Mouse (Mus musculus) heart, embryonic 12.5 days (tissue): ENCODE data around the gene Zmym5. TPM values are rescaled to one million over a fixed set of nuclear protein-coding genes. Genes with fewer than 3 reads are reported as not detected.
"Not testable (repeated sequence)": the region's sequence is repeated elsewhere in the genome, so short reads cannot be mapped to it uniquely, and the experiment has no call there.

Experiments used
- ATAC-seq: fragments of 200-750 bp; cut with Nextera tagmentation; 2 replicates; pipeline ENCODE4 v1.8.0; 2017; ENCODE audit warnings: moderate TSS enrichment, moderate library complexity; ENCODE audit not compliant: insufficient number of reproducible peaks, low FRiP score
- H3K27ac ChIP-seq: fragments of 300-500 bp; sonication (generic); 2 replicates; pipeline ENCODE4 v1.5.1; 2016; ENCODE audit warnings: mild to moderate bottlenecking, moderate library complexity; ENCODE audit not compliant: poor library complexity, severe bottlenecking
- H3K27me3 ChIP-seq: fragments of 300-500 bp; sonication (generic); replicated peaks from 2 replicates; pipeline ENCODE4 v1.6.1; 2016; ENCODE audit warnings: mild to moderate bottlenecking, moderate library complexity
- H3K36me3 ChIP-seq: fragments of 300-500 bp; sonication (generic); 2 replicates; pipeline ENCODE4 v1.6.1; 2016; ENCODE audit warnings: mild to moderate bottlenecking, moderate library complexity
- H3K4me1 ChIP-seq: fragments of 300-500 bp; sonication (generic); replicated peaks from 2 replicates; pipeline ENCODE4 v1.6.1; 2016; ENCODE audit warnings: mild to moderate bottlenecking
- H3K4me2 ChIP-seq: fragments of 300-500 bp; sonication (generic); 2 replicates; pipeline ENCODE4 v1.6.1; 2016; ENCODE audit warnings: mild to moderate bottlenecking, moderate library complexity
- H3K4me3 ChIP-seq: fragments of 300-500 bp; sonication (generic); 2 replicates; pipeline ENCODE4 v1.5.1; 2016; ENCODE audit warnings: mild to moderate bottlenecking
- H3K9ac ChIP-seq: fragments of 300-500 bp; sonication (generic); 2 replicates; pipeline ENCODE4 v1.6.1; 2016; ENCODE audit warnings: mild to moderate bottlenecking, moderate library complexity
- H3K9me3 ChIP-seq: fragments of 300-500 bp; sonication (generic); replicated peaks from 2 replicates; pipeline ENCODE4 v1.6.1; 2016; ENCODE audit warnings: mild to moderate bottlenecking, moderate library complexity
- WGBS: fragments of 180-500 bp; shearing (Covaris S2); methylation state at CpG from one replicate; pipeline ENCODE4 v1.1.7; 2016; 5-methylcytosine and 5-hydroxymethylcytosine counted together
- polyA plus RNA-seq: library from polyadenylated mRNA; unstranded; fragments of >200 nt; fragmentation: Nextera tagmentation; extraction: Ambion mirVana; gene quantifications from 2 replicates; pipeline ENCODE4 v1.2.1, GENCODE M21; 2016

The Zmym5 gene
- 19.1 and 21.7 TPM in 2 replicates for polyA plus RNA-seq

DNA sequence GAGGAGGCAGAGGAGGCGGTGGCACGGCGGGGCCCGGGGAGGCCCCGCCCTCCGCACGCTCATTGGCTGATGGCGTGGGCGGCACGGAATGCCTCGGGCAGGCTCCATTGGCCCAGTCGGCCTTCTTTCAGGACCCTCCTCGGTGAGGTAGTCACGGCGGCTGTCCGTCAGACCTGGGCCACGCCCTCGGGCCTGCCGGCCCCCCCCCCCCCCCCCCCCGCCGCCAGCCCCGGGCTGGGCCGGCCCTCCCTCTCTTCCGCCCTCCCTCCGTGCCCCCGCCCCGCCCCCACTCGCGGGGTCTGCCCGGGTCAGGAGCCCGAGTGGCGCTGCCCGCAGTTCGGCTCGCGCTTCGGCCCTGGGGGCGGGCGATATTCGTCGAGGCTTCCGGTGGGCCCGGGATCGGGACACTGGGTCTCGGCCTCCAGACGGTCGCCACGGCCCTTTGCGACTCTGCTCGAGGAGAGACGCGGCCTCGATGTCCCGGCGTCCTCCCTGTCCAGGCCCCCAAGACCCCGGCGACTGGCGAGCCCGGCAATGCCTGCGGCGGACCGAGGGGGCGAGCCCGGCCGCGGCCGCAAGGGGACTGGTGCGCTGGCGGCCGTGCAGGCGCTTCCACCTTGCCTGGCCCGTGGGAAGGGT lies at the start of gene Zmym5:
TSS of gene Zmym5 (minus strand) at position 16 of the 639 bp plus-strand sequence.
- peak within 1 kb of the TSS; percentile 77 for H3K4me2 ChIP-seq
- peak; percentile 98 for ATAC-seq
- peak within 1 kb of the TSS; percentile 82 for H3K4me3 ChIP-seq
- H3K27ac ChIP-seq, result peak within 1 kb of the TSS; percentile 94
- not testable (repeated sequence) for H3K36me3 ChIP-seq, H3K9me3 ChIP-seq, H3K27me3 ChIP-seq
- H3K4me1 ChIP-seq, result peaks cover 14% of the 10 kb centered on the region
- H3K9ac ChIP-seq, result peak within 1 kb of the TSS; percentile 90
- under 1% methylated on average over 46 of the region's 72 CpGs for WGBS

DNA sequence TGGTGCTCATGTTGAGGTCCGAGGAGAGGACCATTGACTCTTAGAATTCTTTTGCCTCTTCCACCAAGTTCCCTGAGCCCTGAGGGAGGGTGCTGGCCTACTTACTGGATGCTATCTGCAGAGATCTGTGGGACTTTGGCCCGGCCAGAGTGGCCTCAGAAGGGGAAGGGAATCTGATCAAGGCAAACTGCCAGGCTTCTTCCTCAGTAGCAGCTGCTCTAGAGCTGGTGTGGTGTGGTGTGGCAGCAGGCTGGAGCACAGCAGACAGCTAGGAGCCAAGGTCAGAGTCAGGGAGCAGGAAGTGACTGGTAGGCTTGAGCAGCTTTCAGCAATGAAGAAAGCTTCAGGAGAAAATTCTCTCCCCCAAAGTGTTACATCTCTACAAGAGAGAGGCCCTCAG lies 38.2 kb upstream of the Zmym5 start:
- no peak for ATAC-seq
- H3K9me3 ChIP-seq, result peaks cover 13% of the 10 kb centered on the region
- H3K27me3 ChIP-seq, result no peaks in the 10 kb centered on the region
- no peaks in the 10 kb centered on the region for H3K36me3 ChIP-seq
- H3K4me1 ChIP-seq, result no peaks in the 10 kb centered on the region
- H3K27ac ChIP-seq, result no peak overlapping the region
- H3K4me2 ChIP-seq, result no peak overlapping the region
- H3K4me3 ChIP-seq, result no peak overlapping the region
- WGBS, result 58% methylated on average over 2 of the region's 2 CpGs
- H3K9ac ChIP-seq, result no peak overlapping the region

DNA sequence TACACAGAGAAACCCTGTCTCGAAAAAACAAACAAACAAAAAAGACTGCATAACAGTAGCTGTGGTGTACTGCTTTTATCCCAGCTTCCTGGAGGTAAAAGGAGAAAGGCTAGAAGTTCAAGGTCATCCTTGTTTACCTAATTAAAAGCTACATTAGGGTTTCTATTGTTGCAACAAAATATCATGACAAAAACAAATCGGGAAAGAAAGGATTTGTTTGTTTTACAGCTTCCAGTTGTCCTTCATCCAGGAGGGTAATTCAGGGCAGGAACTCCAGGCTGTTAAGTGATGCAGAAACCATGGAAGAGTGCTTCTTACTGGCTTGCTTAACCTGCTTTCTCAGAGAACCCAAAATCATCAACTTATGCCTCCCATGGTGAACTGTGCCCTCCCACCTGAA lies 36.8 kb upstream of the Zmym5 start:
- H3K9me3 ChIP-seq, result peaks cover 5% of the 10 kb centered on the region; the same call in 1 of the 2 replicates

DNA sequence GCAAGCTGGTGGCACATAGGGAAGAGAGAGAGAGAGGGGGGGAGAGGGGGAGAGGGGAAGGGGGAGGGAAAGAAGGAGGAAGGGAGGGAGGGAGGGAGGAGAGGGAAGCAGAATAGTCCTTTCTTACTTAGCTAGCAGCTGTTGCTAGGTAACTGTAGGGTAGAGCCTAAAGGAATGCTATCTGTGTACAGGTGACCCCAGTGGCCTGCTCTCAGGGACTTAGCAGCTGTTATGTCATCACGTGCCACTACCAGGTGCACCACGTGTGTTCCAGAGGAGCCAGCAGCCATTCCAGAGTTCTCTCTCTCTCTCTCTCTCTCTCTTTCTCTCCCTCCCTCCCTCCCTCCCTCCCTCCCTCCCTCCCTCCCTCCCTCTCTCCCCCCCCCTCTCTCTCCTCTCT lies 33.0 kb upstream of the Zmym5 start:
- H3K36me3 ChIP-seq, result no peaks in the 10 kb centered on the region
- H3K27ac ChIP-seq, result no peak overlapping the region
- no peaks in the 10 kb centered on the region for H3K27me3 ChIP-seq
- WGBS, result 31% methylated on average over 2 of the region's 2 CpGs
- no peaks in the 10 kb centered on the region; the same call in 1 of the 2 replicates for H3K9me3 ChIP-seq
- no peak for ATAC-seq
- no peak overlapping the region for H3K9ac ChIP-seq
- no peak overlapping the region for H3K4me3 ChIP-seq
- H3K4me1 ChIP-seq, result no peaks in the 10 kb centered on the region
- no peak overlapping the region for H3K4me2 ChIP-seq

More for the DNA sequence above, 36.8 kb upstream of the Zmym5 start:
- Histone ChIP-seq H3K27ac (no peak overlapping the region), H3K4me3 (no peak overlapping the region), H3K27me3 (no peaks in the 10 kb centered on the region), H3K4me1 (no peaks in the 10 kb centered on the region), H3K4me2 (no peak overlapping the region), H3K9ac (no peak overlapping the region), H3K36me3 (no peaks in the 10 kb centered on the region)
- no peak for ATAC-seq
- 59% methylated on average over 2 of the region's 2 CpGs for WGBS

DNA sequence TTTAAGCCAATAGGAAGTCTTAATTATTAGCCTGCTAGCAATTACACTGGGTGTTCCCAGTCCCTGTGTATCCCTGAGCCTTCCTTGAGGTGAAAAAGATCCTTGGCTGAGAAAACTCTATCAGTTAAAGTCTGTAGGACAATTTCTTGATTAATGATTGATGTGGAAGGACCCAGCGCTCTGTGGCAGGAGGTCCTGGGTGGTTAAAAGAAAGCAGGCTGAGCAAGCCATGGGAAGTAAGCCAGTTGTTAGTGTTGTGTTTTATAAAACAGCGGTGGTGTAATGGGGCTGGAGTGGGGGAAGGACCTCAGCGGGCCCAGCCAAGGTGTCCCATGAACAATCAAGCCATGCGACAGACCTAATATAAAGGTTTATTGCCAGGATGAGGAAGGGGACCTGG lies 32.5 kb upstream of the Zmym5 start:
- Histone ChIP-seq H3K27ac (no peak overlapping the region), H3K9me3 (no peaks in the 10 kb centered on the region; the same call in 1 of the 2 replicates), H3K36me3 (no peaks in the 10 kb centered on the region), H3K27me3 (no peaks in the 10 kb centered on the region), H3K9ac (no peak overlapping the region), H3K4me1 (no peaks in the 10 kb centered on the region), H3K4me2 (no peak overlapping the region), H3K4me3 (no peak overlapping the region)
- no peak for ATAC-seq
- 65% methylated on average over 4 of the region's 4 CpGs for WGBS

DNA sequence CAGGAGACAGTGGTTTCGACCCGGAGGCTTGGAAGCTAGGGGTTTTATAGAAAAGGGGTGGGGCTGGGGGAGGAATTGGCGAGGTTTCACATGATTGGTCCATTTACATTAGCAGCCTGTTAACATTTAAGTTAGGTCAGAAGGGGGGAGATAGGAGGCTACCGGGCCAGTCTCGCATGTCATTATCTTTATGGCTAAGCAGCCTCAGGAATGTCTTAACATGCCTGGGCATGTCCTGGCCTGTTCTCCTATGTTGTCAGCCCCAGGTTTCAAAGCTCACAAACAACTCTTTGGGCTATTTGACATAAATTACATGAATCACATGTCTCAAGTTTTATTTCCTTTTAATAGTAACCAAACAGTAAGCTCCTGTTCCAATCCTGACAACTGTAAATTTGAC lies 23.1 kb upstream of the Zmym5 start:
- not testable (repeated sequence) for H3K4me2 ChIP-seq, ATAC-seq, H3K27ac ChIP-seq, H3K9me3 ChIP-seq, H3K9ac ChIP-seq, H3K4me1 ChIP-seq, H3K27me3 ChIP-seq, H3K4me3 ChIP-seq, H3K36me3 ChIP-seq
- WGBS, result 83% methylated on average over 5 of the region's 5 CpGs

DNA sequence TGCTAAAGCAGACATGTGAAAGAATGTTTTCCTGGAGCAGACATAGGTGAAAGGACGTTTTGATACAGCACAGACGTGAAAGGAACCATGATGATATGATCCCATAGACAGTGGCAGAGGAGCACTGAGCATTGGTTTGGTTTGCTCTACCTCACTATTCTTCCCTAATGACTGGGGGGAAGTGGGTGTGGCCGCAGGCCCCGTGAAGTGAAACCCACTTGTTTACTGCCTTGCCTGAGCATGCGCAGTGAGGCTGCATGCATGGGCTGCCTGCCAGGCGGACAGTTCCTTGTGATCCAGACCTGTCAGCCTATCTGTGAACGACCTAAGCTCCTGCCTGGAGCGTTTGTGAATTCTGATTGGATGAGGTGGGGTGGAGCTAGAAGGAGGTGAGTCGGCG lies 21.7 kb upstream of the Zmym5 start:
- not testable (repeated sequence) for H3K4me1 ChIP-seq, H3K4me2 ChIP-seq, H3K4me3 ChIP-seq, ATAC-seq, H3K27ac ChIP-seq, H3K36me3 ChIP-seq, H3K27me3 ChIP-seq, H3K9me3 ChIP-seq, H3K9ac ChIP-seq
- 69% methylated on average over 10 of the region's 10 CpGs for WGBS

DNA sequence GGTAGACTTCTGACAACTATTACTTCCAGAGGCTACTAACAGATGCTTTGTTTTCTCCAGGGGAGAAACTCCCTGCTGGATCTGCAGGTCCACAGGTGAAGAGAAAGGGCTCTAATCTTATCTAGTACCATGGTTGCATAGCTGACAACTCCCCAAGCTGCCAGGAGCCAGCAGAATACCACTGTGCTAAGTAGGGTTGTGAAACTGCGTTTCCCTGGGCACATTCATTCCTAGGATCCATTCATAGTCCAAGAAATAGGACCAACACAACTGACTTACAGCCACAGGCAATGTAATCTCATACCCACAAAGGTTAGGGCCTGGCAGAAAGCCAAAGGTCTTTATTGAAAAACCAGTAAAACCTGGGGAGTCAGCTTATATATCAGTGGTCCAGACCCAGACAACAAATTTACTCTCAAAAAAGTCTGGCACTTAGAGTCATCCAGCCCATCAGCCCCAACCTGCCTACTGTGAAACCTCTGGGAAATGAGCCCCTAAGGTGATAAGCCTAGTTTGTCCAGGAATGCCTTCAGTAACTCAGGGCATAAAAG lies 21.1 kb upstream of the Zmym5 start:
- 0 out of 2 replicates have a peak, but pooled peaks cover 3% of the 10 kb centered on the region for H3K4me1 ChIP-seq
- no peak overlapping the region for H3K27ac ChIP-seq
- H3K4me2 ChIP-seq, result no peak overlapping the region
- H3K27me3 ChIP-seq, result no peaks in the 10 kb centered on the region
- WGBS, result 51% methylated on average over 1 of the region's 1 CpGs
- H3K9me3 ChIP-seq, result no peaks in the 10 kb centered on the region; the same call in none of the 2 replicates
- no peak for ATAC-seq
- no peak overlapping the region for H3K4me3 ChIP-seq
- H3K9ac ChIP-seq, result no peak overlapping the region
- H3K36me3 ChIP-seq, result no peaks in the 10 kb centered on the region

DNA sequence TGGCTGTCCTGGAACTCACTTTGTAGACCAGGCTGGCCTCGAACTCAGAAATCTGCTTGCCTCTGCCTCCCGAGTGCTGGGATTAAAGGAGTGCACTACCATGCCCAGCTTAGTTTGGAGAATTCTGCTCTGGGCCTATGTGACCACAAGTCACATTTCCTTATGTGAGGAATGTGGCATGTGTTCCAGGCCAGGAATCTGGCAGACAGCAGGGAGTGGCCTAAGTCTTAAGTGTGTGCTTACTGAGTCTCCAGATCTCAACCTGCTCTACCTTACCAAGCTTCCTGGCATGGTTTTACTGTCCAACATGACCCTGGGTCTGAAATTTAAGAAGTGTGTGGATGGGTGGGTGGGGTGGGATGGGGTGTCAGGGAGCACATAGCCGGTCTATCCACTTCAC lies 20.6 kb upstream of the Zmym5 start:
- Histone ChIP-seq H3K4me3 (no peak overlapping the region), H3K9ac (no peak overlapping the region), H3K27me3 (no peaks in the 10 kb centered on the region), H3K9me3 (no peaks in the 10 kb centered on the region; the same call in none of the 2 replicates), H3K36me3 (no peaks in the 10 kb centered on the region), H3K4me2 (no peak overlapping the region), H3K4me1 (0 out of 2 replicates have a peak, but pooled peaks cover 3% of the 10 kb centered on the region), H3K27ac (no peak overlapping the region)
- WGBS, result 76% methylated on average over 3 of the region's 3 CpGs
- no peak for ATAC-seq

DNA sequence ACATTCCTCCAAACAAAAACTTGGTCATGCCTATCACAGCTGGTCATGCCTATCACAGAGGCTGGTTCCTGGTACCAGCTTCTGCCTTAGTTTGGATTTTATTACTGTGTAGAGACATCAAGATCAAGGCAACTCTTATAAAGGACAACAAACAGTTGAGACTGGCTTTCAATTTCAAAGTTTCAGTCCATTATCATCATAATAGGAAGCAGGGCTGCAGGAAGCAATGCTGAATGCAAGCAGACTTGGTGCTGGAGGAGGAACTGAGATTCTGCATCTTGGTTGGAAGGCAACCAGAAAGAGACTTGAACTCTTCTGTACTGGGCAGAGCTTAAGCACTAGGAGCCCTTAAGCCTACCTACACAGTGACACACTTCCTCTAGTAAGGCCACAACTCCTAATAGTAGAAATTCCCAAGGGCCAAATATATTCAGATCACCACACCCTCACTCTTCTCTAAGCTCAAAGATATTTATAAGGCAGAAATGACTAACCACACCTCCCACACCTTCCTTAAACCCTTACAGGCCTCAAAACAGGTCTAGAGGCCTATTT lies 19.1 kb upstream of the Zmym5 start:
- H3K4me2 ChIP-seq, result no peak overlapping the region
- H3K27me3 ChIP-seq, result no peaks in the 10 kb centered on the region
- no peak overlapping the region for H3K4me3 ChIP-seq
- H3K9ac ChIP-seq, result no peak overlapping the region
- 0 out of 2 replicates have a peak, but pooled peaks cover 3% of the 10 kb centered on the region for H3K4me1 ChIP-seq
- H3K27ac ChIP-seq, result no peak overlapping the region
- no peak for ATAC-seq
- H3K36me3 ChIP-seq, result no peaks in the 10 kb centered on the region
- H3K9me3 ChIP-seq, result no peaks in the 10 kb centered on the region; the same call in none of the 2 replicates

DNA sequence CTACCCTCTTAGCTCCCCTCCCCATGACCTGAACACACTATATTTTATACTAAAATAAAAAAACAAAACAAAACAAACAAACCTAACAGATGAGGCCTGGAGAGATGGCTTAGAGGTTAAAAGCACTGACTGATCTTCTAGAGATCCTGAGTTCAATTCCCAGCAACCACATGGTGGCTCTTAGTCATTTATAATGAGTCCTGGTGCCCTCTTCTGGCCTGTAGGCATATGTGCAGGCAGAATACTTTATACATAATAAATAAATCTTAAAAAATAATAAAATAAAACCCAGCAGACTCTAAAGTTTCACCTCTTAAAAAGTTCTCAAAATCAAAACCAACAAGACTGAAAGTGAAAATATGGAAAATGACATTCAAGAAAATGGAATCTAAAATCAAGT lies 13.0 kb upstream of the Zmym5 start:
- Histone ChIP-seq H3K27ac (no peak overlapping the region), H3K4me3 (no peak overlapping the region)
- ATAC-seq, result no peak

More for the DNA sequence above, 13.0 kb upstream of the Zmym5 start:
- Histone ChIP-seq H3K27me3 (no peaks in the 10 kb centered on the region), H3K9ac (no peak overlapping the region), H3K4me1 (no peaks in the 10 kb centered on the region), H3K36me3 (no peaks in the 10 kb centered on the region), H3K4me2 (no peak overlapping the region), H3K9me3 (no peaks in the 10 kb centered on the region)
